In the genomic region with DNA sequence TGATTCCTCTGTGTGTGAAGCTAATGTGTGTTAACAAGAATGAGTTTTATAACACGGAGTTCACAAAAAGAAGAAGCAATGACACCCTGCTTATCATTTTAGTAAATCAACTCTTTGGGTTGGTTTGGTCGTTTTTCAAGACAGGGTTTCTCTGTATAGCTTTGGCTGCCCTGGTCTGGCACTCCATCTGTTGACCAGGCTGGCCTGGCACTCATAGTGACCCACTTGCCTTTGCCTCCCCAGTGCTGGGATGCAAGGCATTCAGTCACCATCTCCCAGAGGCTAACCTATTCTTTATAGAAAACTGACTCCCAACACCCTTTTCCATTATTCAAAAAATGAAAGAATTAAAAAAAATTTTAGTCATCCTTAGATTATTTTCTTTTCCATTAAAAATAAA, we compare ENCODE assay signal across 16 mouse cellular contexts. TPM values are rescaled to one million over a fixed set of nuclear protein-coding genes. Genes with fewer than 3 reads are reported as not detected.
DNase-seq lines count a peak whose midpoint lies in the region; TF ChIP-seq lines count a peak whose summit lies in the region.
"Had no signal": no experiment of that assay in that cellular context is flagged by ENCODE, and none has a peak within 500 bp of the region (broad histone marks: within the 10 kb centered on the region; RNA-seq: fewer than 3 reads in every experiment).

No protein-coding gene starts in this region.

- TF ChIP-seq POLR2A in lung, adult 2 months (IDR thresholded peaks at IDR 0.05; ENCODE audit: borderline replicate concordance, extremely low read depth, low read depth, low read length), result no peak

- TF ChIP-seq CTCF in lung, adult 2 months (IDR thresholded peaks at IDR 0.05; ENCODE audit: insufficient read depth, low read length), result no peak

- no peaks in the 10 kb centered on the region for H3K4me1 ChIP-seq in lung, adult 2 months (ENCODE audit: control insufficient read depth, insufficient read depth, low read length)
- H3K4me1 ChIP-seq: embryonic facial prominence, embryonic 12.5 days; forebrain, embryonic 15.5 days; hindbrain, embryonic 13.5 days had no signal

- WGBS in lung, adult 2 months, result 76% methylated on average over 2 of the region's 2 CpGs

- peak; percentile 84 for DNase-seq in brain, adult 2 months (ENCODE audit: low read depth, low spot score)
- peak; percentile 67 to 82 for DNase-seq in cerebellum, adult 18-20 months
- DNase-seq in cerebellum, adult 9-11 months, result peak; percentile 82
- peak; percentile 62 to 71 for DNase-seq in cerebellum, postnatal 36 days
- no peak for DNase-seq in layer of hippocampus, adult 9-10 months (ENCODE audit: low spot score)
- DNase-seq in spleen, adult 12 weeks (ENCODE audit: low spot score), result no peak
- DNase-seq in lung, adult 2 months, result no peak
- DNase-seq: adrenal gland, adult 8-10 months; adrenal gland, postnatal 36 days; heart, adult 2 months; heart, postnatal 14 days; kidney, adult 11 months had no signal

- H3K4me3 ChIP-seq in lung, adult 2 months (replicated peaks; ENCODE audit: extremely low read depth, low read depth, low read length), result no peak overlapping the region
- H3K4me3 ChIP-seq: embryonic facial prominence, embryonic 12.5 days; forebrain, embryonic 15.5 days; heart, adult 2 months; heart, embryonic 15.5 days; hindbrain, embryonic 13.5 days had no signal

RNA-seq across cellular contexts. Expression of a gene that starts 8.9 kb away (rescaled TPM):
- polyA plus RNA-seq in lung, adult 2 months (2012; rRNA removed), result 7.2 and 10.2 TPM in 2 replicates

Comparison
In these comparisons a context has a peak if more than half of its experiments do, and no peak if none do; other contexts are left out.
1. DNase-seq: peak in brain, adult 2 months (single experiment), cerebellum, adult 18-20 months (2 of 2), cerebellum, adult 9-11 months (single experiment) and cerebellum, postnatal 36 days (2 of 2); none in layer of hippocampus, adult 9-10 months (single experiment), spleen, adult 12 weeks (single experiment) and lung, adult 2 months (single experiment).